Mouse (Mus musculus): Measurements from ENCODE around the gene Ceacam16.

GRCm38 (mm10) chr7:19811114-19811513 is 50.0 kb downstream of the Ceacam16 start:
- no peak for TF ChIP-seq CTCF (IDR thresholded peaks at IDR 0.05; ENCODE audit: low read depth)
- TF ChIP-seq EP300 (IDR thresholded peaks at IDR 0.05; ENCODE audit: low read depth): no peak
